Mouse (Mus musculus) MN1 (cell line): Measurements from ENCODE around the gene Clnk.

Experiments
- DNase-seq: peaks from one replicate; pipeline ENCODE4 v3.0.0-alpha.2; 2016; ENCODE audit warnings: low spot score

Gene Clnk

GRCm38 (mm10) chr5:38850171-38850570 lies 26.4 kb downstream of the Clnk start:
- no peak for DNase-seq

- DNase-seq = no peak
Measured at GRCm38 (mm10) chr5:38845529-38845928, 31.1 kb downstream of the Clnk start.

- no peak for DNase-seq
Measured at GRCm38 (mm10) chr5:38844312-38844711, 32.3 kb downstream of the Clnk start.

GRCm38 (mm10) chr5:38839981-38840380 lies 36.6 kb downstream of the Clnk start:
- DNase-seq = no peak

GRCm38 (mm10) chr5:38827310-38827709 lies 49.3 kb downstream of the Clnk start:
- no peak for DNase-seq

- DNase-seq = no peak
Measured at GRCm38 (mm10) chr5:38826586-38826985, 50.0 kb downstream of the Clnk start.

- DNase-seq = no peak
Measured at GRCm38 (mm10) chr5:38824132-38824965, 52.3 kb downstream of the Clnk start.

GRCm38 (mm10) chr5:38813391-38814109 lies 63.1 kb downstream of the Clnk start:
- no peak for DNase-seq

- DNase-seq = no peak
Measured at GRCm38 (mm10) chr5:38812916-38813315, 63.7 kb downstream of the Clnk start.

- no peak for DNase-seq
Measured at GRCm38 (mm10) chr5:38812386-38812785, 64.2 kb downstream of the Clnk start.

- DNase-seq = no peak
Measured at GRCm38 (mm10) chr5:38798910-38799309, 77.7 kb downstream of the Clnk start.

GRCm38 (mm10) chr5:38795139-38795538 lies 81.5 kb downstream of the Clnk start:
- DNase-seq = no peak

GRCm38 (mm10) chr5:38791116-38791515 lies 85.5 kb downstream of the Clnk start:
- DNase-seq = no peak

- no peak for DNase-seq
Measured at GRCm38 (mm10) chr5:38788820-38789219, 87.8 kb downstream of the Clnk start.

- no peak for DNase-seq
Measured at GRCm38 (mm10) chr5:38787851-38788520, 88.6 kb downstream of the Clnk start.

GRCm38 (mm10) chr5:38786126-38786525 lies 90.5 kb downstream of the Clnk start:
- DNase-seq = no peak

- DNase-seq = no peak
Measured at GRCm38 (mm10) chr5:38785686-38786085, 90.9 kb downstream of the Clnk start.

GRCm38 (mm10) chr5:38781813-38782212 lies 94.8 kb downstream of the Clnk start:
- peak; percentile 38 for DNase-seq

- DNase-seq = no peak
Measured at GRCm38 (mm10) chr5:38780631-38781030, 96.0 kb downstream of the Clnk start.

GRCm38 (mm10) chr5:38780045-38780444 lies 96.6 kb downstream of the Clnk start:
- no peak for DNase-seq

- no peak for DNase-seq
Measured at GRCm38 (mm10) chr5:38775500-38775899, 101.1 kb downstream of the Clnk start.

- DNase-seq = no peak
Measured at GRCm38 (mm10) chr5:38754950-38755349, 121.7 kb downstream of the Clnk start.

- no peak for DNase-seq
Measured at GRCm38 (mm10) chr5:38752749-38753148, 123.9 kb downstream of the Clnk start.
